Mouse (Mus musculus): ENCODE measurements around the gene Edil3. TPM values are rescaled to one million over a fixed set of nuclear protein-coding genes. Genes with fewer than 3 reads are reported as not detected.

Edil3 gene
- 0.06 TPM in 1 of 2 replicates, not detected in the other for polyA plus RNA-seq (2012; rRNA removed; ENCODE audit: low replicate concordance)

DNA sequence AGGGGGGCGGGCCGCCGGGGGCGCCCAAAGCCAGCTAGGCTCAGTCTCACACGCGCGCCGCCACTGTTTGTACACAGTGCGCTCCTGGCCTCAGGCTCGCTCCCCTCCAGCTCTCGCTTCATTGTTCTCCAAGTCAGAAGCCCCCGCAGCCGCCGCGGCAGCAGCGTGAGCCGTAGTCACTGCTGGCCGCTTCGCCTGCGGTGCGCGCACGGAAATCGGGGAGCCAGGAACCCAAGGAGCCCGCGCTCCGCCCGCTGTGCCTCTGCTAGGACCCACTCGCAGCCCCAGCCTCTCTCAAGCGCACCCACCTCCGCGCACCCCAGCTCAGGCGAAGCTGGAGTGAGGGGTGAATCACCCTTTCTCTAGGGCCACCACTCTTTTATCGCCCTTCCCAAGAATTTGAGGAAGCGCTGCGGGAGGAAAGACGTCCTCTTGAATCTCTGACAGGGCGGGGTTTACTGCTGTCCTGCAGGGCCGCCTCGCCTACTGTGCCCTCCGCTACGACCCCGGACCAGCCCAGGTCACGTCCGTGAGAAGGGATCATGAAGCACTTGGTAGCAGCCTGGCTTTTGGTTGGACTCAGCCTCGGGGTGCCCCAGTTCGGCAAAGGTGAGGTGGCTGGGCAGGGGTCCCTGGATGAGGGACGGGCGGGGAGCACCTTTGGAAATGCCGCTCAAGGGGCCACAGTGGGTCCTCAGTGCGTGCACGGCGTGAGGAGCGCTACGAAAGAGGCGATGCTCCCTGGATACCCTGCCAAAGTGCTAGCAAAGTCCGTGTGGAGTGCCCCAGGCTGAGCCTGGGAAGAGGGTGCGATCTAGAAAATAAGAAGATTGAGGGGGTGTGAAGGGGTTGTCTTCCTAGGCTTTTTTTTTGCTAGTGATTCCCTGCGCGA is at the start of gene Edil3:
TSS of gene Edil3 (plus strand) at position 33 of the 892 bp plus-strand sequence.

Measured in mammary gland, adult 2 months (tissue).